Mouse (Mus musculus): Measurements from ENCODE around the gene Gm17019. TPM values are rescaled to one million over a fixed set of nuclear protein-coding genes. Genes with fewer than 3 reads are reported as not detected.
"Not testable (repeated sequence)": the region's sequence is repeated elsewhere in the genome, so short reads cannot be mapped to it uniquely, and the experiment has no call there.

The Gm17019 gene
- polyA plus RNA-seq, 1 experiment = not detected

GRCm38 (mm10) chr5:15024316-15024715 lies 8.5 kb downstream of the Gm17019 start:
- H3K4me1 ChIP-seq (replicated peaks; ENCODE audit: control insufficient read depth, insufficient read depth, low read length); DNase-seq; H3K4me3 ChIP-seq (ENCODE audit: control insufficient read depth, insufficient read depth, low read length); H3K27ac ChIP-seq (ENCODE audit: control insufficient read depth, insufficient read depth, low read length); H3K36me3 ChIP-seq (ENCODE audit: control insufficient read depth, insufficient read depth, low read length); H3K27me3 ChIP-seq (ENCODE audit: control insufficient read depth, insufficient read depth, low read length): not testable (repeated sequence)
- WGBS = 94% methylated on average over 1 of the region's 1 CpGs

- H3K4me1 ChIP-seq (replicated peaks; ENCODE audit: control insufficient read depth, insufficient read depth, low read length); H3K4me3 ChIP-seq (ENCODE audit: control insufficient read depth, insufficient read depth, low read length); H3K27me3 ChIP-seq (ENCODE audit: control insufficient read depth, insufficient read depth, low read length); H3K27ac ChIP-seq (ENCODE audit: control insufficient read depth, insufficient read depth, low read length); H3K36me3 ChIP-seq (ENCODE audit: control insufficient read depth, insufficient read depth, low read length); DNase-seq: not testable (repeated sequence)
- WGBS = 75% methylated on average over 2 of the region's 2 CpGs
These were observed 12.7 kb downstream of the Gm17019 start for GRCm38 (mm10) chr5:15020067-15020466.

- H3K27ac ChIP-seq (ENCODE audit: control insufficient read depth, insufficient read depth, low read length); H3K4me3 ChIP-seq (ENCODE audit: control insufficient read depth, insufficient read depth, low read length); DNase-seq; H3K36me3 ChIP-seq (ENCODE audit: control insufficient read depth, insufficient read depth, low read length); H3K27me3 ChIP-seq (ENCODE audit: control insufficient read depth, insufficient read depth, low read length); H3K4me1 ChIP-seq (replicated peaks; ENCODE audit: control insufficient read depth, insufficient read depth, low read length): not testable (repeated sequence)
- WGBS = 88% methylated on average over 11 of the region's 11 CpGs
These were observed 21.9 kb downstream of the Gm17019 start for GRCm38 (mm10) chr5:15010639-15011582.

GRCm38 (mm10) chr5:15006907-15007306 lies 25.9 kb downstream of the Gm17019 start:
- H3K4me3 ChIP-seq (ENCODE audit: control insufficient read depth, insufficient read depth, low read length); H3K4me1 ChIP-seq (replicated peaks; ENCODE audit: control insufficient read depth, insufficient read depth, low read length); H3K27me3 ChIP-seq (ENCODE audit: control insufficient read depth, insufficient read depth, low read length); H3K27ac ChIP-seq (ENCODE audit: control insufficient read depth, insufficient read depth, low read length); H3K36me3 ChIP-seq (ENCODE audit: control insufficient read depth, insufficient read depth, low read length); DNase-seq: not testable (repeated sequence)
- WGBS = 61% methylated on average over 3 of the region's 3 CpGs

- not testable (repeated sequence) for H3K4me1 ChIP-seq (replicated peaks; ENCODE audit: control insufficient read depth, insufficient read depth, low read length); H3K4me3 ChIP-seq (ENCODE audit: control insufficient read depth, insufficient read depth, low read length); H3K27ac ChIP-seq (ENCODE audit: control insufficient read depth, insufficient read depth, low read length); H3K27me3 ChIP-seq (ENCODE audit: control insufficient read depth, insufficient read depth, low read length); H3K36me3 ChIP-seq (ENCODE audit: control insufficient read depth, insufficient read depth, low read length); DNase-seq
- WGBS = 71% methylated on average over 3 of the region's 3 CpGs
These were observed 26.5 kb downstream of the Gm17019 start for GRCm38 (mm10) chr5:15006288-15006687.

- WGBS = 67% methylated on average over 3 of the region's 4 CpGs
- DNase-seq; H3K27ac ChIP-seq (ENCODE audit: control insufficient read depth, insufficient read depth, low read length): not testable (repeated sequence)
These were observed 27.2 kb downstream of the Gm17019 start for GRCm38 (mm10) chr5:15005584-15005983.

GRCm38 (mm10) chr5:15004569-15005562 lies 27.9 kb downstream of the Gm17019 start:
- WGBS = 81% methylated on average over 5 of the region's 5 CpGs
- not testable (repeated sequence) for DNase-seq

More at GRCm38 (mm10) chr5:15005584-15005983, 27.2 kb downstream of the Gm17019 start:
- not testable (repeated sequence) for H3K4me3 ChIP-seq (ENCODE audit: control insufficient read depth, insufficient read depth, low read length); H3K36me3 ChIP-seq (ENCODE audit: control insufficient read depth, insufficient read depth, low read length); H3K27me3 ChIP-seq (ENCODE audit: control insufficient read depth, insufficient read depth, low read length); H3K4me1 ChIP-seq (replicated peaks; ENCODE audit: control insufficient read depth, insufficient read depth, low read length)

GRCm38 (mm10) chr5:14998077-14998476 lies 34.7 kb downstream of the Gm17019 start:
- not testable (repeated sequence) for DNase-seq; H3K36me3 ChIP-seq (ENCODE audit: control insufficient read depth, insufficient read depth, low read length); H3K27me3 ChIP-seq (ENCODE audit: control insufficient read depth, insufficient read depth, low read length); H3K27ac ChIP-seq (ENCODE audit: control insufficient read depth, insufficient read depth, low read length); H3K4me3 ChIP-seq (ENCODE audit: control insufficient read depth, insufficient read depth, low read length); H3K4me1 ChIP-seq (replicated peaks; ENCODE audit: control insufficient read depth, insufficient read depth, low read length)
- 80% methylated on average over 9 of the region's 9 CpGs for whole genome bisulfite sequencing

More at GRCm38 (mm10) chr5:15004569-15005562, 27.9 kb downstream of the Gm17019 start:
- H3K4me3 ChIP-seq (ENCODE audit: control insufficient read depth, insufficient read depth, low read length); H3K4me1 ChIP-seq (replicated peaks; ENCODE audit: control insufficient read depth, insufficient read depth, low read length); H3K27me3 ChIP-seq (ENCODE audit: control insufficient read depth, insufficient read depth, low read length); H3K36me3 ChIP-seq (ENCODE audit: control insufficient read depth, insufficient read depth, low read length); H3K27ac ChIP-seq (ENCODE audit: control insufficient read depth, insufficient read depth, low read length): not testable (repeated sequence)

- not testable (repeated sequence) for H3K4me3 ChIP-seq (ENCODE audit: control insufficient read depth, insufficient read depth, low read length); H3K36me3 ChIP-seq (ENCODE audit: control insufficient read depth, insufficient read depth, low read length); DNase-seq; H3K4me1 ChIP-seq (replicated peaks; ENCODE audit: control insufficient read depth, insufficient read depth, low read length); H3K27ac ChIP-seq (ENCODE audit: control insufficient read depth, insufficient read depth, low read length); H3K27me3 ChIP-seq (ENCODE audit: control insufficient read depth, insufficient read depth, low read length)
- 88% methylated on average over 4 of the region's 4 CpGs for WGBS
These were observed 35.2 kb downstream of the Gm17019 start for GRCm38 (mm10) chr5:14997556-14997955.

- H3K4me3 ChIP-seq (ENCODE audit: control insufficient read depth, insufficient read depth, low read length); H3K4me1 ChIP-seq (replicated peaks; ENCODE audit: control insufficient read depth, insufficient read depth, low read length); H3K36me3 ChIP-seq (ENCODE audit: control insufficient read depth, insufficient read depth, low read length); H3K27me3 ChIP-seq (ENCODE audit: control insufficient read depth, insufficient read depth, low read length); H3K27ac ChIP-seq (ENCODE audit: control insufficient read depth, insufficient read depth, low read length); DNase-seq: not testable (repeated sequence)
- 71% methylated on average over 7 of the region's 7 CpGs for WGBS
These were observed 36.0 kb downstream of the Gm17019 start for GRCm38 (mm10) chr5:14996670-14997249.
